Mouse (Mus musculus): ENCODE results near the gene Cdk9.
A peak's percentile ranks its signal among the peaks of the same experiment; 100 is the strongest.

DNA sequence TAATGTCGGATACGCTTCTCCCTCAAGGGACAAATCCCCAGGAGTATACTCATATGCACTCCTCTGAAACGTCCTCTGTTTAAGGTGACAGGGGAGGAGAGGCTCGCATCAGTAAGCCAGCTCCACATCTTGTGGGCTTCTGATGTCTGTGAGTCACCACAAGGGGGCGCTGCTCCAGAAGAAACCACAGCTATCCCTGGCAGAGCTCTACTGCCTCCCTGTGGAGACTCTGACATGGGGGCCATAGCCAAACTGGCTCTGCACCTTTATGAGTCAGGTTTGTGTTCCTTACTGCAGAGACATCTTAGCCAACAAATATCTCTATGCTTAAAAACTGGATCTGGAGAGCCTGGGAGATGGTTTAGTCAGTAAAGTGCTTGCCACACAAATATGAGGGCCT is 23.5 kb downstream of the Cdk9 start:
- TF ChIP-seq EP300 (IDR thresholded peaks at IDR 0.05) = peak; percentile 60
- peak; percentile 100 for TF ChIP-seq CTCF (IDR thresholded peaks at IDR 0.05)

All from lung, postnatal 0 days (tissue).